Mouse (Mus musculus): Measurements from ENCODE around the gene Rabgap1l.
A peak's percentile ranks its signal among the peaks of the same experiment; 100 is the strongest.

Rabgap1l gene

DNA sequence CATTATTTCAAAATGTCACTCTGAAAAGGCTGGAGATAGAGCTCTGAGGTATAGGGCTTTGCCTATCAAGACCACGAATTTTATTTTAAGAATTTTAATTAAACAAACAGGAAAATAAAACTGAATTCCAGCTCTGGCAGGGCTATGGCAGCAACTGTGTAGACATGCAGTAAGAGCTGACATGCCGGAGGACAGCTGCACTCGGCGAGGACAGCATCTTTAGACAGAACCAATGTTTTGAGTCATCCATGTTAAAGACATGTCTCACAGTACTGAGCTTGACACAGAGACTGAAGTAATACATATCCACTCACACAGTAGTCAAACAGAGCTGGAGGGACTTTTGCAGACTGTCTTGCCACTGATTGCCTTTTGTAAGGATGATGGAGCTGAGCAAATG is 532.4 kb downstream of the Rabgap1l start:
- no peak for DNase-seq (ENCODE audit: extremely low read depth, insufficient read length, low spot score)

DNA sequence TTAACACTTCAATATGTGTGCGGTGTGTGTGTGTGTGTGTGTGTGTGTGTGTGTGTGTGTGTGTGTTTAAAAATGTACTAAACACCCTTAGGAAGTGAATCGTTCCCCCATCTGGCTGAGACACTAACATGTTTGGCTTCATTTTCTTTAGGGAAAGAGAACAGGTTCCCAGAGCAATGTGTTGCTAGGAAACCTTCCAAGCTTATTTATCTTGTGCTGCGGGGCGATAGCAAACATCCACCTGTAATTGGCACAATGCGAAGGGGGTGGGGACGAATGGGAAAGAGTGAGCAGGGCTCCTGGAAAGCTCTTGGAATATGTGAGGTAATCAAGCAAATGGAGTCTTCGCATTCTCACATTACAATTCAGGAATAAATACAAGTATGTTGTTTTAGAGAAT is 533.1 kb downstream of the Rabgap1l start:
- DNase-seq (ENCODE audit: extremely low read depth, insufficient read length, low spot score) = no peak

DNA sequence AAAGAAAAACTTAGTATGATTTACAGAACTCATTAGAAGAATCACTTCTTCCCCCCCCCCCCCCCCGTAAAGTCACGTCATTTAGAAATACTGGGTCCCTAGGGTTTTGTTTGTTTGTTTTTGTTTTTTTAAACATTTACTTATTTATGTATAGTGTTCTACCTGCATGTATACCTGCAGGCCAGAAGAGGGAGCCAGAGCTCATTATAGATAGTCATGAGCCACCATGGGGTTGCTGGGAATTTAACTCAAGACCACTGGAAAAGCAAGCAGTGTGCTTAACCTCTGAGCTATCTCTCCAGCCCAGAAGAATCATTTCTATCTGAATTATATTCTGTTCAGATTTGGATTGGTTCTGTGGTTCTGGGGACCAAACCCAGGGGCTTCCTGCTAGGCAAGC is 539.9 kb downstream of the Rabgap1l start:
- DNase-seq (ENCODE audit: extremely low read depth, insufficient read length, low spot score) = no peak

DNA sequence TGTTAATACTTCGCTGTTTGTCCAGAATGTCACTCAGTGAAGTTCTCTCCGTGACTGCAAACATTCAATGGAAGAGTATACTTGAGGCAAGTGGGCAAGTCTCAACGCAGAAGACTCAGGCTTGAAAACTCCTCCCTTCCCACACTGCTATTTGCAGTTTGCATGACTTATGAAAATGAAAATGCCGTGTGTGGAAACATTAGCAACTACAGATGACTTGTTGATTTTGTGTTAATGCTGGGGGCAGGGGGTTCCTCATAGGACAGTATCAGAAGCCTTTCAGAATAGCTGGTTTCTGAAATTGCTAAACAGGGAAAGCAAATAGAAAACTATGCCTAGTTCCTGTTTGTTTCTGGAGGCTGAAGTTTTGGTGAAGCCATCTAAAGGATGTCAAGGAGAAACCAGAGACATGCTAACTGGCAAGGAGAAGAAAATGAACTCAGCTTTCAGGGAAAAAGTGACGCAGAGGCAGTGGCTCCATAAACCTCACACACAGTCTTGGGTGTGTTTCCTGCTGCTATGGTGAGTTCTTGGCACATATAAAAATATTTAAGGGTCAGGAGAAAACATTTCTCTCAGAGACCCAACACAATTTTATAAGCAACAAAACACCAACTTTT is 541.5 kb downstream of the Rabgap1l start:
- DNase-seq (ENCODE audit: extremely low read depth, insufficient read length, low spot score) = no peak

DNA sequence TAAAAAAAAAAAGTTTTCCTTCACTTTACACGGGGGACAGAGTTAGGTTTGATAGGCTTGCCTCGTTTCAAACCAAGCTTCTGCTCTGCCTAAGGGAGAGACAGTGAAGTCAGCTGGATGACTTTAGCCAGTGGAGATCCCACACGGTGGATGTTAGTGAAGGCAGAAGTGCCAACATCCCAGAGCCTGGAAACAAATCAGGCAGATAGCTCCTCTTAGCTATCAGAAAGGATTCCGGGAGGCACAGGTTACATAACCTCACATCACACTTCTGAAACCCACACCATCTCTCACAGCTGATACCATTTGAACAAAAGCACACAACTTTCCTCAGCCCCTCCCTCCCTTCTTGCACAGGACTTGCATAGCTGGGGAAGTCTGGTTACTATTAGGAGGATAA is 542.2 kb downstream of the Rabgap1l start:
- DNase-seq (ENCODE audit: extremely low read depth, insufficient read length, low spot score) = no peak

DNA sequence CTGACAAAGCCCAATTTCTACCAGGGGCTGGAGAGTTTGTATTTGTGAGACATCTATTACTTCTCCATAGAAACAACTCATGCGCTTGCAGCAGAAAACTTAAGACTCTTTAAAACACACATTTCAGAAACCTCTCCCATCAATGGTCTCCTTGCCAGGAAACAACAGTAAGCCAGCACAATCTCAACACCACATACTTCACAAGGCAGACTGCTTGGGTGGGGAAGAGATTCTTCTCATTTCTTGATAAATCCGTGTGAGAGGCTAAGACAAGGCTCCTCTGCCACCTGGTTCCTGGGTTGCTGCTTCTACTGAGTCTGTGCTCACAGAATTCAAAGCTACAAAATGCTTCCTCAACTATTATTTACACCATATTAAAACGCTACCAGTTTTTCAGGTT is 543.2 kb downstream of the Rabgap1l start:
- DNase-seq (ENCODE audit: extremely low read depth, insufficient read length, low spot score) = no peak

DNA sequence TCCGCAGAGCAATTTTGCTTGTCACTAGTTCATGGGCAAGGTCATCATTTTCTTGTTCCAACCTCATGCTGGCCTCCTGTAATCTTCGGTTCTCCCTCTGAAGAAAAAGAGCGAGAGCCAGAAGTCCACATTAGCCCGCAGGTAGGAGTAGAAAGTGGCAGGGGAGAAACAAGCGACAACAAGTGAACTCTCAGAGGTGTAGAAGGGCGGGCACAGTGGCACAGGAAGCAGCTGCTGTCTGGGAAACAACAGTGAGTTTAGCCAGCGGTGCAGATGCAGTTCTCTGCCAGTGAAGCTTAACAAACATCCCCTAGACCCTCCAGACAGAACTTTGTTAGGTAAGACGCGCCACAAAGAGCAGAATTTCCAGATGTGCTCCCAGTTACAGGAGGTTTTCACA is 545.5 kb downstream of the Rabgap1l start:
- no peak for DNase-seq (ENCODE audit: extremely low read depth, insufficient read length, low spot score)

DNA sequence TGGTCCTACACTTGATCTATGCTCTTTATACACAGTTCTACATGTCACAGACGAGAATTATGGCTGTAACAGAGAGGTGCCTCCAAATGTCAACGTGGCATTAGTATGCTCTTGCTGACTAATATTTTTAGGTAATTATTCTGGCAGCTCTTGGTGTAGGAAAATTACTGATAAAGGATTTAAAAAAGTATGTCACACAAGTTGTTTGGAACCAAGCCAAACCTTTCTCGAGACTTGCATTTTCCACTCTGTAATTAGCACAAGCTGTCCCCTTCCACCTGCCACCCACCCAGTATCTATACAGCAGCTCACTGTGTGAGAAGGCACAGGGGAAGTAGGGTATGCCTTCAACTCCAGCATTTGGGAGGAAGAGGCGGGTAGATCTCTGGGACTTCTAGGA is 546.2 kb downstream of the Rabgap1l start:
- no peak for DNase-seq (ENCODE audit: extremely low read depth, insufficient read length, low spot score)

DNA sequence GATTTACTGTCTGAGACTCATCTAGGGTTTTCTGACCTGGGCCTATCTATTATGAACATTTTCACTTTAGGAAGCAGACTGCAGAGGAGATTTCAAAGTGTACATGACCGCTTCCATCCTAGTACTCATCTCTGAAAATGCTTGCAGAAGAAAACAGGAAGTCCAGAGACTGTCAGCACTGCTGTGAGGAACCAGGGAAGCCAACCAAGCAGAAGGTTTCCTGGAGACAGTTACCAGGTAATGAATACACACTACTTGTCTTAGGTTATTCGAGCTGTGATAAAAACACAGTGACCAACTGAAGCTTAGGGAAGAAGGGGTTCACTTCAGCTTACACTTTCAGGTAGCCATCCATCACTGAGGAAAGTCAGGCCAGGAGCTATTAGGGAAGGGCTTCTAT is 547.1 kb downstream of the Rabgap1l start:
- no peak for DNase-seq (ENCODE audit: extremely low read depth, insufficient read length, low spot score)

DNA sequence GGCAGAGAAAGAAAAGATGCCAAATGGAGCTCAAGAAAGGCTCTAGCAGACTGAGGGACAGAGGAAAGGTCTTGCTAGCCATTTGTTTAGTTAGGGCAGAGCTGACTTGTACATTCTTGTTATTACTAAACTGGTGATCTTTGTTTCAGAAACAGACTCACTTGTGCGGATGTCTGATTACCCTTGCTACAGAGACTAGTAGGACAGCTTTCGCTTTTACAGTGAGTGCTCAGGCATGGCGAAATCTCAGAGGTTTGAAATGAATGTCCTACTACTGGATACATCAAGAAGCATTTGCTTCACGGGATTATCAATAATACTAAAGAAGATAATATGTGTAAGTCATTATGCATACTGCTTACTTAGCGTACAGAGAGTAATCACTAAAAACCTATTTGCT is 548.3 kb downstream of the Rabgap1l start:
- no peak for DNase-seq (ENCODE audit: extremely low read depth, insufficient read length, low spot score)

DNA sequence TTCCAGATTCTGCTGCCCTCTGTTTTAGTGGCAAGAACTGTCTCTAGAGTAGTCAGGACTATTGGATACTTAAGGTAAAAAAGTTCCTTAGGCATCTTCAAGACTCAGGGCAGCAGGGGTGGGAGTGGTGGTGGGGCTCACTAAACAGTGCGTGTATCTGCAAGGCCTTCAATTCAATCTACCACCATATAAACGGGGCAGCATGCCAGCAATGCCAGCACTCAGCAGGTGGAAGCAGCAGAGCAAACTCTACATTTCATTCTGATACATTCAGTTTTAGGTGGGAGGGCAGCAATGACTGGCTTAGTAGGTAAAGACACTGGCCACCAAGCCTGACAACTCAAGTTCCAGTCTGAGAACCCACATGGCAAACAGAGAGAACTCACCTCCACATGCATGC is 552.9 kb downstream of the Rabgap1l start:
- DNase-seq (ENCODE audit: extremely low read depth, insufficient read length, low spot score) = no peak

DNA sequence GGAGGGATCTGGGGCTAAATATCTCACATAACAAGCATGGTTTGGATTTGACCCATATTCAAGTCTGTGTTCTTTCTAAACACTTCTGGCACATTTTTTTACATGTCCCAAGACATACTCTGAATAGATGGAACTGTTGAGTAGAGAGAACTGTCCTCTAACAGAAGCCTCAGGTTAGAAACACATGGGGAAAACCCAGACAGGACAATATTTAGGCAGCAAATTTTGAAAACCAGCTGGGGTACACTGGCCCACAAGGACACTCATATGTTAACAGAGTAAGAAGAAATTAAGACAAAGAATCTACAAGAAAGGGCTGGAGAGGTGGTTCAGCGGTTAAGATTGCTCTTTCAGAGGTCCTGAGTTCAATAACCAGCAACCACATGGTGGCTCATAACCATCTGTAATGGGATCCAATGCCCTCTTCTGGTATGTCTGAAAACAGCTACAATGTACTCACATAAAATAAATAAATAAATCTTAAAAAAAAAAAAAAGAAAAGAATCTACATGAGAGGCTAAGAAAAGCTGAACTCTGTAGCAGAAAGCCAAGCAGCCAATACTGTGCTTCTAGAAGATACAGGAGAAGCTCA is 554.1 kb downstream of the Rabgap1l start:
- no peak for DNase-seq (ENCODE audit: extremely low read depth, insufficient read length, low spot score)

DNA sequence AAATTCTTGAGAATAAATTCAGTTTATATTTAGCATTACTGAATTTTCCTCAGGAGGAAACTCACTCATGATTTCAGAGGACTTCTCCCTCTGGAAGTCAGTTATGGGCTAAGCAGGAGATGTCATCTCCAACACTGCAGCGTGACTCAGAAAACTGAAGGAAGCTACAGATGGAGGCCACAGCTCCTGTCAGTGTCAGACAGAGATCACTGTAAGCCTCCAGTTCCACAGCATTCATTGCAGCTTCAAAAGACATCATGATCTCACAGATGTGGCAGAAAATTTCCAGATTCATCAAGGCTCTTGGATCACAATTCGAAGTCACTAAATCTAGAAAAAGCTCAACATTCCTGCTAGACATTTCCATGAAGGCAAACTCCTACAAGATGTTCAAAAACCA is 555.0 kb downstream of the Rabgap1l start:
- DNase-seq (ENCODE audit: extremely low read depth, insufficient read length, low spot score) = no peak

DNA sequence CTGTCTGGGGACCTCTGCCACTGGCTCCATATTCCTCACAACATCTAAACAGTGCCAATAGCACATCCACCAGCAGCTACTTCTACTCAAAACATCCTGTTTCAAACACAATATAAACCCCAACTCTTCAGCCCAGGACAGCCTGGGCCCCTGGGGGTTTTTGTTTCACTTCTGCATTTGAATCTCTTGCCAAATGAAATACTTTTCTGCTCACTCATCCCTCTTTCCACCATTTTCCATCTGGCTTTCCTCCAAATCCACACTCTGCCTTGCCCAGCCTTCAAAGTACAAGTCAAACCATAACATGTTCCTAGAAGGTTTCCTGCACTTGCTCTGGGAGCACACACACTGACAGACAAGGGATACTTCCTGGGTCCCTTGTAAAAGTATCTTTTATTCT is 559.1 kb downstream of the Rabgap1l start:
- peak; percentile 74 for DNase-seq (ENCODE audit: extremely low read depth, insufficient read length, low spot score)

DNA sequence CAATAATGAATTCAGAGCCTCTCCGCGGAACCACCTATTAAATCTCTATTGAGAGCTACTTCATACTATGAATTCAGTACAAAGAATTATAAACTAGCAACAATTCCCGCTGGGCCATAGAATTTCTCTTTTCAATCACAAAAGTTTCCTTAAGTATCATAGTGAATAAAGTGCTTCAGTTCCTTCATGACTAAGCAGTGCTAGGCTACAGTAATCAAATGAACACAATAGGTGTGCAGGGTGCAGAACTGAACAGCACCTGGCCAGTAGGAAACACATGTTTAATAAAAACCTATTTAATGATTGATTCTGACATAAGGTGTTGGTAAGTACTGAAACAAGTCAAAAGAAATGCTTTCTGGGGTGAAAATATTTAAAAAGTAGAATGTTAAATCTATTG is 560.9 kb downstream of the Rabgap1l start:
- DNase-seq (ENCODE audit: extremely low read depth, insufficient read length, low spot score) = no peak

DNA sequence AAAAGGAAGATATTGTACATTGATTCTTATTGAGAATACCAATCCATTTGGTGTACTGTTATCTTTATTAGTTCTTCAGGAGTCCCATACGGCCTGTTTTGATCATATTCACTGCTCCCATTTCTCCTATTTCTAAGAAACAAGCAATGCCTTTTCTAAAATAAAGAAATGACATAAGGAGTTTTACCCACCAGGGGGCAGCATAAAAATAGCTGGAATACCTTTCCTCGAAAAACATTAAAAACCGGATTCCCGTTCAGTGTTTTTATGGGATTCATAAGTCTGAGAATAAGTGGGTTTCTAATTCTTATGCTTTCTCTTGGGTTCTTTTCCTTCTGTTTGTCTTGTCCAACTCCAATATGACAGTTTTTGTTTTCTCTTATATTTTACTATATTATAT is 562.0 kb downstream of the Rabgap1l start:
- no peak for DNase-seq (ENCODE audit: extremely low read depth, insufficient read length, low spot score)

DNA sequence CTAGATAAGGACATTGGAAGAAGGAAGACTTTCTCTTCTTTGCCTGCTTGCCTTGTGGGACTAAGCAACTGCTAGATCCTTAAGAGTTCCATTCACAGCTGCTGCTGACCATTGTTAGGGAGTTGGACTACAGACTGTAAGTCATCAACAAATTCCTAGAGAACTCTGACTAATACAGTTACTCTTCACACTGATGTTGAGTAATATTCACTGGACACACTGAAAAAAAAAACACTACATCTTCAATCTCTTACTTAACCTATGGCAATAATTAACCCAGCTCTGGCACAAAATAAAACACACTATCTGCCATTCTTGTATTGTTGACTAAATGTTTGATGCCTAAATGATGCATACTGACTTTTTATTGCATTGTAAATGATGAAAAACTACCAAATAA is 565.2 kb downstream of the Rabgap1l start:
- DNase-seq (ENCODE audit: extremely low read depth, insufficient read length, low spot score) = no peak

DNA sequence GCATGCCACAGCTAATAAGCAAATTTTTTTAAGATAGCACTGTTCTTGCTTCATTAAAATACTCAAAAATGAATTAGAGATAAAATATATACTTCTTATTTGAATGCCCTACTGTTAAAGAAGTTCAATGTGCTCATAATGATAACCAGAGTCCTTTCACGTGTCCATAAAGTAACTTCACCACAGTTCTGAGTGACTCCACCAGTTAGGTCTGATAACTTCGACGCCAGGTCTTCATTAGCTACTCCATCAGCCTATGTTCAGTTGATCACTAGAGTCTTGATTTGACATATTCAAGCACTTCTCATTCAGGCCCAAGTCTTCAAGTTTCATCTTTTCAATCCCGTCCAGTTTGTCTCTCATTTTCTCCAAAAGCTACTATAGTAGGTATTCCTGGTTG is 565.8 kb downstream of the Rabgap1l start:
- DNase-seq (ENCODE audit: extremely low read depth, insufficient read length, low spot score) = no peak

DNA sequence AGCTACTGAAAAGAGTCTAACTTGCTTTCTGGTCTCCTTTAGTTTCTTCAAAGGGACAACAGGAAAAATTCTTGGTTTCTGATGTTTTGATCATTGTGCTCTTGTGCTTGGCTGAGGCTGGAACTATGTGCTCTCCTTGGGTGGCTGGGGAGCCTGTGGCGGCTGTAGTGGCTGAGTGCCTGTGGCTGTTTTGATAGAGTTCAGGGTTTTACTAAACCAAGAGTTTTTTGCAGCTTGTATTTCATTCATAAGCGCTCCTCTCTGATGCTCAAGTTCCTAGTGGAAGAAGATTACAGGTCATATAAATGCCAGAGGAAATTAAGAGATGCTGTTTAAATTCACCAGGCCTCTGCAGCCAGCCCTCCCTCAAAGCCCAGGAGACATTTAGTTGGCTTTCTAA is 568.9 kb downstream of the Rabgap1l start:
- DNase-seq (ENCODE audit: extremely low read depth, insufficient read length, low spot score) = no peak

DNA sequence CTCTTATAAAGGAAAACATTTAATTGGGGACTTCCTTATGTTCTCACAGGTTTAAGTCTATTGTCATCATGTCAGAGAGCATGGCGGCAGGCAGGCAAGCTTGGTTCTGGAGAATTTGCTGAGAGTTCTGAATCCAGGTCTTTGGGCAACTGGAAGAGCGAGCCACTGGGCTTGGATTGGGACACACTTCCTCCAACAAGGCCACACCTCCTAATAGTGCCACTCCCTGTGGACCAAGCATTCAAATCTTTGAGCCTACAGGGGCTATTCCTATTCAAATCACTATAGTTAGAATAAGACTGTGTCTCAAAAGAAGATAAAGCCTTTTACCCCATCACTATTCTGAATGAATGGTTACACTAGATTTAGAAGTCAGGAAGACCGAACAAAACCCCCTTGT is 575.1 kb downstream of the Rabgap1l start:
- DNase-seq (ENCODE audit: extremely low read depth, insufficient read length, low spot score) = no peak

DNA sequence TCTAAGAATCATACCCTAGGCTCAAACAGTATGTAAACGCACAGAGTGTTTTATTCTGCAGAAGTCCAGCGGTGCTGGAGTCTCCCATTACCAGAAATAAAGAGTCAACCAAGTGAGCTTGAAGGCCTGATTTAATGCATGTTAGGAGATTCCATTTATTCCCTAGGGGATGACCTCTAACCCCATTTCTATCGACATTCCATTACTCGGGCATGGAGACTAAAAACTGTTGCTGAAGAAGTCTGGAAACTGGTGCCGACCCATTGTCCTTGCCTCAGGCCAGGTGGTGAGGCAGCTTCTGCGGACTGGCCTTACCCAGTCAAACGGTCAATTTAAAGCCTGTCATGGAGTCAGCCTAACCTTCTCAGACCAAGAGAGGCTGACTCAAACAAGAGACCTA is 578.8 kb downstream of the Rabgap1l start:
- no peak for DNase-seq (ENCODE audit: extremely low read depth, insufficient read length, low spot score)

DNA sequence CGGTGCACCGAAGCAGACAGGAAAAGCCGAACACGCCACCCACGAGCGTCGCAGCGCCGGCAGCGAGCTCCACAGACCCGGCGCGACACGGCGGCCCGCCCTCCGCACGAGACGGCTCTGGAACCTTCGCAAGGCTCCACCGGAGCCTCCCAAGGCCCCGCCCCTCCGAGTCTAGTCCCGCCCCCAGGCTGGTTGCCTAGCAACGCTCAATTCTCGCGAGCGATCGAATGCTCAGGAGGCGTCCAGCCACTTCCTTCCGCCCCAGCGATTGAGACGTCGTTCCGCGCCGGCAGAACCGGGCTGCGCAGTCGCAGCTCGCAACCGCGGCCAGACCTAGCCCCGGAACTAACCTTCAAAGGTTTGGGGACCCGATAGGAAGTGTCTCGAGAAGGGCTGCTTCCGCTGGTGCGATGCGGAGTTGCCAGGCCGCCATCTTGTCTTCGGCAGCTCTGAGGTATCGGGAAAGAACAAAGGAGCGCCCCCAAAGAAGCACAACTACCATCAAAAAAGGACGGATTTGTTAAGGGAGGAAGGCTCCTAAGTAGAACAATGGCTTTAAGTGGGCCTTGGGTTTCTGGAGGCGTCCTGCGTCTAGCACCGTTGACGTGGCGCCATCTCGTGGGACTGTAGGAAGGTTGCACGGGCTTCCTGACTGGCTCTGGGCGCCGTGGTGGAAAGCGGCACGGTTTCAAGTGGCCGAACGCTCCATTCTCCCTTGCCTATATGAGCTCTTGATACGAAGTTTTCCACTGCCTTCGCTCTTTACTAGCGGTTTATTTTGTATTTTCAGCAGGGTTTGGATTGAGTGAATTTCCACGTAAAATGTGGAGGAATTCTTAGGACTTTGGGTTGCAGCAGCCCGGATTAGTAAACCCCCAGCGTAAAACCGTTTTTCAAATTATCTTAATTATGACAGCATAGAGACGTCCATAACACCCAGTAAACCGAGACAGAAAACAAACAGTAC is 580.0 kb downstream of the Rabgap1l start, which contains the start of gene Cacybp:
Gene Cacybp (minus strand): TSS at position 173 of the 967 bp plus-strand sequence.
- DNase-seq (ENCODE audit: extremely low read depth, insufficient read length, low spot score) = peak; percentile 100
